Mouse (Mus musculus) lung, embryonic 16.5 days (tissue): ENCODE measurements around the gene Trim68. TPM values are rescaled to one million over a fixed set of nuclear protein-coding genes. Genes with fewer than 3 reads are reported as not detected.
A peak's percentile ranks its signal among the peaks of the same experiment; 100 is the strongest.

Experiments
- ATAC-seq: fragments of 200-750 bp; cut with Nextera tagmentation; 2 replicates; pipeline ENCODE4 v1.8.0; 2017; ENCODE audit warnings: low read depth, mild to moderate bottlenecking, moderate library complexity
- H3K27ac ChIP-seq: fragments of 300-500 bp; sonication (generic); 2 replicates; pipeline ENCODE4 v1.5.1; 2014; ENCODE audit warnings: mild to moderate bottlenecking, control low read depth, low read length
- H3K27me3 ChIP-seq: fragments of 300-500 bp; sonication (generic); 2 replicates; pipeline ENCODE4 v1.6.1; 2014; ENCODE audit warnings: low read depth, low read length, mixed read lengths; ENCODE audit not compliant: control insufficient read depth, insufficient read depth
- H3K36me3 ChIP-seq: fragments of 300-500 bp; sonication (generic); 2 replicates; pipeline ENCODE4 v1.6.1; 2014; ENCODE audit warnings: low read length; ENCODE audit not compliant: control insufficient read depth, insufficient read depth
- H3K4me1 ChIP-seq: fragments of 300-500 bp; sonication (generic); replicated peaks from 2 replicates; pipeline ENCODE4 v1.6.1; 2014; ENCODE audit warnings: low read length, mixed read lengths; ENCODE audit not compliant: control insufficient read depth, insufficient read depth
- H3K4me2 ChIP-seq: fragments of 300-500 bp; sonication (generic); 2 replicates; pipeline ENCODE4 v1.6.1; 2014; ENCODE audit warnings: low read depth, low read length, control low read depth
- H3K4me3 ChIP-seq: fragments of 300-500 bp; sonication (generic); 2 replicates; pipeline ENCODE4 v1.5.1; 2014; ENCODE audit warnings: mild to moderate bottlenecking, low read length, control low read depth
- H3K9ac ChIP-seq: fragments of 300-500 bp; sonication (generic); 2 replicates; pipeline ENCODE4 v1.6.1; 2014; ENCODE audit warnings: low read length, control low read depth
- H3K9me3 ChIP-seq: fragments of 300-500 bp; sonication (generic); 2 replicates; pipeline ENCODE4 v1.6.1; 2016; ENCODE audit warnings: low read length; ENCODE audit not compliant: control insufficient read depth
- WGBS: fragments of 180-500 bp; shearing (Covaris S2); extraction: QIAGEN DNeasy Blood & Tissue Kit; methylation state at CpG from one replicate; pipeline ENCODE4 v1.1.7; 2014; 5-methylcytosine and 5-hydroxymethylcytosine counted together
- polyA plus RNA-seq: library from polyadenylated mRNA; unstranded; fragments of >200 nt; fragmentation: Nextera tagmentation; extraction: Ambion mirVana; gene quantifications from 2 replicates; pipeline ENCODE4 v1.2.1, GENCODE M21; 2015

The Trim68 gene
- polyA plus RNA-seq: 15.6 and 17.3 TPM in 2 replicates

- ATAC-seq: peak; percentile 100
- Histone ChIP-seq H3K4me3 (peak within 1 kb of the TSS; percentile 77), H3K36me3 (0 out of 2 replicates have a peak, but pooled peaks cover 4% of the 10 kb centered on the region), H3K9me3 (no peaks in the 10 kb centered on the region), H3K9ac (peak within 1 kb of the TSS; percentile 86), H3K4me2 (peak within 1 kb of the TSS; percentile 80), H3K27ac (peak within 1 kb of the TSS; percentile 89), H3K4me1 (no peaks in the 10 kb centered on the region), H3K27me3 (no peaks in the 10 kb centered on the region)
- WGBS: under 1% methylated on average over 35 of the region's 40 CpGs
Measured at GRCm38 (mm10) chr7:102686944-102687501, at the start of gene Trim68. TSS of gene Trim68 (minus strand) at chr7:102687327.

DNA sequence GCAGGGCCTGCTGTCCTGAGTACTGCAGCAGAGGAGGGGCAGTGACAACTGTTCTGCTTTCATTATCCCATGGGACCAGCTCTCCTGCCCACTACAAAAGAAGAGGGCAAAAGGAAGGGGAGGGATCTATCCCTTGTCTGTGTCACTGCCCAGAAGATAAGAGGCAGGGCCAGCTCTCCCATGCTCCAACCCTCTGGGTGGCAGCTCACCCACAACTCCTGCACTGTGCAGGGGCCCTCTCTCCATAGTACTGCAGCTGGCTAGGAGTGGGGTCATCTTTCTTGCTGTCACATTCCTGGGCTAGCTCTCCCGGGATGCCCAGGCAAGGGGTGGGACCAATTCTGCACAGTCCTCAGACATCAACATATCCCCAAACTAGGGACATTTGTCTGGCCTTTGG lies 46.7 kb upstream of the Trim68 start:
- no peak overlapping the region for H3K9ac ChIP-seq
- no peaks in the 10 kb centered on the region for H3K27me3 ChIP-seq
- no peaks in the 10 kb centered on the region for H3K9me3 ChIP-seq
- H3K4me1 ChIP-seq: no peaks in the 10 kb centered on the region
- no peak for ATAC-seq
- no peak overlapping the region for H3K4me3 ChIP-seq
- WGBS: 7% methylated on average over 1 of the region's 1 CpGs
- no peaks in the 10 kb centered on the region for H3K36me3 ChIP-seq
- H3K4me2 ChIP-seq: no peak overlapping the region
- H3K27ac ChIP-seq: no peak overlapping the region

- Histone ChIP-seq H3K4me1 (no peaks in the 10 kb centered on the region), H3K27me3 (no peaks in the 10 kb centered on the region), H3K4me3 (no peak within 1 kb of the TSS), H3K36me3 (no peaks in the 10 kb centered on the region), H3K9me3 (no peaks in the 10 kb centered on the region), H3K4me2 (no peak within 1 kb of the TSS), H3K9ac (no peak within 1 kb of the TSS), H3K27ac (no peak within 1 kb of the TSS)
- no peak for ATAC-seq
Measured at GRCm38 (mm10) chr7:102727391-102727790, 40.3 kb upstream of the Trim68 start, which contains the start of gene Olfr559. TSS of gene Olfr559 (minus strand) at chr7:102727491.

DNA sequence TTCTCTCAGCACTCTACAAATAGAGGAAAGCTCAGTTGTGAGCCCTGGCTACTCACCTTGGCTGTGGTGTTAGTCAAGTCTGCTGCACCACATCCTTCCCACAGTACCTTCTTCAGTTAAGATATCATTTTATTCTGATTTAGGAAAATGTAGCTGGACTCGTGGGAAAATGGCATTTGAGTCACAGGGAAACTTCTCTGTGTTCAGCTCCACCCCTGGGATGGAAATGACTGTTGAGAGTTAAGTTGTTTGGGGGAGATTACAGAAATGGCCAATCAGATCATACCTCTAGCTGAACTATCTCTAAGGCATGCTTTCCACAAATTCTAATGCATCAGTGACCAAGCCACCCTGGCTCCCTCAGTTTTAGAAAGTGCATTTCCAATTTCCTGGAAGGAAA lies 31.8 kb upstream of the Trim68 start, which contains the start of gene Olfr33:
TSS of gene Olfr33 (minus strand) at position 101 of the 400 bp plus-strand sequence.
- no peaks in the 10 kb centered on the region for H3K36me3 ChIP-seq
- H3K4me3 ChIP-seq: no peak within 1 kb of the TSS
- WGBS: 29% methylated on average over 1 of the region's 1 CpGs
- no peak for ATAC-seq
- H3K27ac ChIP-seq: no peak within 1 kb of the TSS
- H3K4me1 ChIP-seq: no peaks in the 10 kb centered on the region
- H3K9me3 ChIP-seq: no peaks in the 10 kb centered on the region
- H3K4me2 ChIP-seq: no peak within 1 kb of the TSS
- no peaks in the 10 kb centered on the region for H3K27me3 ChIP-seq
- no peak within 1 kb of the TSS for H3K9ac ChIP-seq

- no peak within 1 kb of the TSS for H3K4me2 ChIP-seq
- no peaks in the 10 kb centered on the region for H3K4me1 ChIP-seq
- no peak for ATAC-seq
- H3K9ac ChIP-seq: no peak within 1 kb of the TSS
- no peak within 1 kb of the TSS for H3K27ac ChIP-seq
- no peaks in the 10 kb centered on the region for H3K36me3 ChIP-seq
- H3K27me3 ChIP-seq: no peaks in the 10 kb centered on the region
- H3K4me3 ChIP-seq: no peak within 1 kb of the TSS
- H3K9me3 ChIP-seq: no peaks in the 10 kb centered on the region
Measured at GRCm38 (mm10) chr7:102701915-102702314, 14.8 kb upstream of the Trim68 start, which contains the start of gene Olfr558. TSS of gene Olfr558 (plus strand) at chr7:102702215.

DNA sequence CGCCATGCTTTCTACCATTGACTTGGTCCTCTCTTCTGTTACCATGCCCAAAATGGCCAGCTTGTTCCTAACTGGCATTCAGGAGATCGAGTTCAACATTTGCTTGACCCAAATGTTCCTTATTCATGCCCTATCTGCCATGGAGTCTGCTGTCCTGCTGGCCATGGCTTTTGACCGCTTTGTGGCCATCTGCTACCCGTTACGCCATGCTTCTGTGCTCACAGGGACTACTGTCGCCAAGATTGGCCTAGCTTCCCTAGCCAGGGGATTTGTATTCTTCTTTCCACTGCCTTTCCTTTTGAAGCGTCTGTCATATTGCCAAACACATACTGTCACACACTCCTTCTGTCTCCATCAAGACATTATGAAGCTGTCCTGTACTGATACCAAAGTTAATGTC lies 11.3 kb upstream of the Trim68 start:
- H3K4me2 ChIP-seq: no peak overlapping the region
- H3K4me3 ChIP-seq: no peak overlapping the region
- no peak overlapping the region for H3K27ac ChIP-seq
- WGBS: 85% methylated on average over 7 of the region's 7 CpGs
- H3K4me1 ChIP-seq: no peaks in the 10 kb centered on the region
- no peak overlapping the region for H3K9ac ChIP-seq
- H3K27me3 ChIP-seq: 0 out of 2 replicates have a peak, but pooled peaks cover 2% of the 10 kb centered on the region
- no peaks in the 10 kb centered on the region for H3K9me3 ChIP-seq
- no peak for ATAC-seq
- H3K36me3 ChIP-seq: no peaks in the 10 kb centered on the region

GRCm38 (mm10) chr7:102695358-102696125 lies 8.4 kb upstream of the Trim68 start, which contains the start of gene Olfr557:
TSS of gene Olfr557 (plus strand) at chr7:102695910.
- Histone ChIP-seq H3K4me1 (no peaks in the 10 kb centered on the region), H3K9ac (no peak within 1 kb of the TSS), H3K4me2 (no peak within 1 kb of the TSS), H3K27ac (no peak within 1 kb of the TSS), H3K4me3 (no peak within 1 kb of the TSS), H3K27me3 (0 out of 2 replicates have a peak, but pooled peaks cover 2% of the 10 kb centered on the region), H3K36me3 (no peaks in the 10 kb centered on the region), H3K9me3 (no peaks in the 10 kb centered on the region)
- no peak for ATAC-seq
- WGBS: 76% methylated on average over 5 of the region's 5 CpGs

- Histone ChIP-seq H3K36me3 (0 out of 2 replicates have a peak, but pooled peaks cover 4% of the 10 kb centered on the region), H3K27ac (no peak overlapping the region), H3K9me3 (no peaks in the 10 kb centered on the region), H3K4me1 (no peaks in the 10 kb centered on the region), H3K9ac (no peak overlapping the region), H3K4me2 (no peak overlapping the region), H3K27me3 (no peaks in the 10 kb centered on the region), H3K4me3 (no peak overlapping the region)
- no peak for ATAC-seq
- 65% methylated on average over 1 of the region's 1 CpGs for WGBS
Measured at GRCm38 (mm10) chr7:102681916-102682315, 5.2 kb downstream of the Trim68 start.

DNA sequence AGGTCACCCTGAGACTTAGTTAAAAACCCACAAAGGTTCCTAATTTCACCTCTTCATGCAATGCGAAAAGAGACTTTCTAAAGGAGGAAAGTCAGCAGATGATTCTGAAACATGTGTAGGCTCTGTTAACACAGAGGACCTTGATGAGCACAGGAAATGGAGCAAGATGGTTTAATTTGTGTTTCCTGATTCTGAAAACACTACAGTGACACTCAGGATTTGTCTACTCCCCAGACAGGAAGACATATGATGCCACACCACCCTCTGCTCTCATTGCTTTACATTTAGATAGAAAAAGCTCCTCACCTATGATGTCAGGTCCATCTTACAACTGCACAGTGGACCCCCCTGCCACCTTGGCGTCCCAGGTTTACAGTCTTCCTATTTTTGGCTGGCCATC lies 10.9 kb downstream of the Trim68 start:
- Histone ChIP-seq H3K9ac (no peak overlapping the region), H3K36me3 (no peaks in the 10 kb centered on the region), H3K4me2 (no peak overlapping the region), H3K4me3 (no peak overlapping the region), H3K9me3 (no peaks in the 10 kb centered on the region), H3K27me3 (no peaks in the 10 kb centered on the region), H3K4me1 (no peaks in the 10 kb centered on the region), H3K27ac (no peak overlapping the region)
- 67% methylated on average over 2 of the region's 2 CpGs for WGBS
- no peak for ATAC-seq
